In the genomic region with DNA sequence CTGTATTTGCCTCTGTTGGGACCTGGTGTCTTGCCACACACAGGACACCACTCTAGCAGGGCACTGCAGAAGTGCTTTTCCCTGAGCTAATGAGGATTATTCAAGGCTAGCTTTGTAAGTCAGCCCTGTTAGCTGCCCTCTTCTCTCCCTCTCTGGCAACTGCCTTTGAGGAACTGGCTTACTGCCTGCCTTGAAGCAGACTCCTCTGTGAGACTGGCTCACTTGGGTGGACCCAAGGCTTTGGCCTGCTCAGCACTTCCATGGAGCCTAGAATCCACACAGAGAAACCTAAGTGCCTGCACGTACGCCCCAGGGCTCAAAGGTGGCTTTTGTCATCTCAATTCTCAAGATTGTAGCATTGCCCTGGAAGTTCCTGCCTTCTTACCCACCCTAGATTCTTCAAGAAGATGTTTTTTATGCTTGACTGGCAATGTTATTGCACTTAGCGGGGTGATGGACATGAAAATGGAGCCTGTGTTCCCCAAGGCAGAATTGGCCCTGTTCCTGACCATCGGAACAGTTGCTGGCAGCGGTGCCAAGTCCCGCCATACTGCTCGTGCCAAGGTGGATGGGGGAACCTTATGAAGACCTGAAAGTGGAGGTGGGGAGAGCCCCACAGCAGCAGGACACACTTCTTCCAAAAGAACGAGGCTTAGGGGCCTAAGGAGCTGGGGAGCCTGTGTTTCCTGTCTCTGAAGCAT, we compare ENCODE assay signal across 18 mouse cellular contexts. TPM values are rescaled to one million over a fixed set of nuclear protein-coding genes. Genes with fewer than 3 reads are reported as not detected.
DNase-seq lines count a peak whose midpoint lies in the region; ATAC-seq lines count a peak whose summit lies in the region.
"Had no signal": no experiment of that assay in that cellular context is flagged by ENCODE, and none has a peak within 500 bp of the region (broad histone marks: within the 10 kb centered on the region; RNA-seq: fewer than 3 reads in every experiment).

No protein-coding gene starts in this region.

- peaks cover 59% of the 10 kb centered on the region for H3K36me3 ChIP-seq in embryonic facial prominence, embryonic 15.5 days
- peaks cover 24% of the 10 kb centered on the region for H3K36me3 ChIP-seq in liver, embryonic 11.5 days (ENCODE audit: control insufficient read depth, insufficient read depth, low read length)

- WGBS in embryonic facial prominence, embryonic 15.5 days: 77% methylated on average over 8 of the region's 8 CpGs
- 91% methylated on average over 8 of the region's 8 CpGs for WGBS in liver, embryonic 11.5 days

- no peaks in the 10 kb centered on the region for H3K27me3 ChIP-seq in embryonic facial prominence, embryonic 15.5 days
- no peaks in the 10 kb centered on the region for H3K27me3 ChIP-seq in liver, embryonic 11.5 days (replicated peaks; ENCODE audit: control insufficient read depth, insufficient read depth, low read length)
- H3K27me3 ChIP-seq: heart, embryonic 12.5 days; liver, embryonic 15.5 days; stomach, embryonic 15.5 days had no signal

- intact Hi-C loops in left cerebral cortex, postnatal 4 days (cut with DNase I): no loop called here

- ATAC-seq in frontal cortex, adult (ENCODE audit: low TSS enrichment): peak; percentile 47; the same call in 1 of the 2 replicates
- no peak for ATAC-seq in embryonic facial prominence, embryonic 15.5 days (ENCODE audit: insufficient number of reproducible peaks, low FRiP score, low TSS enrichment, low read depth)
- ATAC-seq in liver, embryonic 11.5 days (replicated peaks; ENCODE audit: low FRiP score): no peak

- H3K9me3 ChIP-seq in embryonic facial prominence, embryonic 15.5 days (replicated peaks): no peaks in the 10 kb centered on the region
- H3K9me3 ChIP-seq in liver, embryonic 11.5 days (ENCODE audit: control insufficient read depth, low read length): no peaks in the 10 kb centered on the region
- H3K9me3 ChIP-seq: G1E; heart, embryonic 12.5 days; liver, embryonic 15.5 days; stomach, embryonic 15.5 days had no signal

- H3K4me1 ChIP-seq in embryonic facial prominence, embryonic 15.5 days: 0 out of 2 replicates have a peak, but pooled peaks cover 5% of the 10 kb centered on the region
- no peaks in the 10 kb centered on the region for H3K4me1 ChIP-seq in liver, embryonic 11.5 days (replicated peaks; ENCODE audit: control insufficient read depth, insufficient read depth, low read length)
- H3K4me1 ChIP-seq: heart, embryonic 12.5 days; liver, embryonic 15.5 days; stomach, embryonic 15.5 days had no signal

- no peak for DNase-seq in frontal cortex, postnatal 10 days (ENCODE audit: low spot score in 2 of 2)
- DNase-seq in left cerebral cortex, postnatal 4 days: peak; percentile 40
- no peak for DNase-seq in left cerebral cortex, adult 9 months (ENCODE audit: low spot score in 2 of 2)
- peak; percentile 46 for DNase-seq in kidney, postnatal 10 days
- no peak for DNase-seq in liver, embryonic 11.5 days (ENCODE audit: low spot score)
- DNase-seq: adrenal gland, postnatal 14 days; heart, postnatal 4 days; lung, postnatal 10 days; retina, postnatal 1 day; spleen, adult 18-20 months had no signal

- 0 out of 2 replicates have a peak overlapping the region, but pooled peaks have one; percentile 7 for H3K27ac ChIP-seq in embryonic facial prominence, embryonic 15.5 days (replicated peaks)
- no peak overlapping the region for H3K27ac ChIP-seq in liver, embryonic 11.5 days (ENCODE audit: low read depth, low read length)
- H3K27ac ChIP-seq: liver, embryonic 15.5 days; stomach, embryonic 15.5 days had no signal

- H3K9ac ChIP-seq in embryonic facial prominence, embryonic 15.5 days: no peak overlapping the region
- H3K9ac ChIP-seq in liver, embryonic 11.5 days (ENCODE audit: low read depth, low read length): no peak overlapping the region
- H3K9ac ChIP-seq: heart, embryonic 12.5 days; liver, embryonic 15.5 days; stomach, embryonic 15.5 days had no signal

- H3K4me2 ChIP-seq in embryonic facial prominence, embryonic 15.5 days (replicated peaks): no peak overlapping the region
- H3K4me2 ChIP-seq in liver, embryonic 11.5 days: no peak overlapping the region
- H3K4me2 ChIP-seq: heart, embryonic 12.5 days; liver, embryonic 15.5 days; stomach, embryonic 15.5 days had no signal

- H3K4me3 ChIP-seq in embryonic facial prominence, embryonic 15.5 days (replicated peaks): no peak overlapping the region
- no peak overlapping the region for H3K4me3 ChIP-seq in liver, embryonic 11.5 days (ENCODE audit: low read depth, low read length)
- H3K4me3 ChIP-seq: heart, embryonic 12.5 days; liver, embryonic 15.5 days; myocyte; stomach, embryonic 15.5 days had no signal

RNA-seq across cellular contexts. Expression of gene Bhlha15, which starts 20.7 kb away (rescaled TPM):
- under 1 TPM; 0.38 to 0.42 TPM for total RNA-seq in left cerebral cortex, postnatal 4 days (2021)
- polyA plus RNA-seq in embryonic facial prominence, embryonic 15.5 days (2015; fragmentation: Nextera tagmentation; extraction: Ambion mirVana): 0.74 and 0.79 TPM in 2 replicates
- polyA plus RNA-seq in liver, embryonic 11.5 days (2014; fragmentation: Nextera tagmentation; extraction: Ambion mirVana): 1.3 and 1.6 TPM in 2 replicates
- total RNA-seq: gastrocnemius, postnatal 4 days had no signal

RNA-seq across cellular contexts. Expression of gene Tecpr1, which starts 54.0 kb away (rescaled TPM):
- 10 to 100 TPM; 72.6 to 83.1 TPM for total RNA-seq in left cerebral cortex, postnatal 4 days (2021)
- 25.9 and 26.1 TPM in 2 replicates for polyA plus RNA-seq in embryonic facial prominence, embryonic 15.5 days (2015; fragmentation: Nextera tagmentation; extraction: Ambion mirVana)
- 7.5 and 8.9 TPM in 2 replicates for polyA plus RNA-seq in liver, embryonic 11.5 days (2014; fragmentation: Nextera tagmentation; extraction: Ambion mirVana)

Comparison
In these comparisons a context has a peak if more than half of its experiments do, and no peak if none do; other contexts are left out.
1. DNase-seq: peak in left cerebral cortex, postnatal 4 days (single experiment) and kidney, postnatal 10 days (single experiment); none in frontal cortex, postnatal 10 days (0 of 2), left cerebral cortex, adult 9 months (0 of 2) and liver, embryonic 11.5 days (single experiment).